Mouse (Mus musculus): Measurements from ENCODE around the gene Foxa3. TPM values are rescaled to one million over a fixed set of nuclear protein-coding genes. Genes with fewer than 3 reads are reported as not detected.

Foxa3 gene
- total and polyA plus RNA-seq, 3 experiments = not detected

DNA sequence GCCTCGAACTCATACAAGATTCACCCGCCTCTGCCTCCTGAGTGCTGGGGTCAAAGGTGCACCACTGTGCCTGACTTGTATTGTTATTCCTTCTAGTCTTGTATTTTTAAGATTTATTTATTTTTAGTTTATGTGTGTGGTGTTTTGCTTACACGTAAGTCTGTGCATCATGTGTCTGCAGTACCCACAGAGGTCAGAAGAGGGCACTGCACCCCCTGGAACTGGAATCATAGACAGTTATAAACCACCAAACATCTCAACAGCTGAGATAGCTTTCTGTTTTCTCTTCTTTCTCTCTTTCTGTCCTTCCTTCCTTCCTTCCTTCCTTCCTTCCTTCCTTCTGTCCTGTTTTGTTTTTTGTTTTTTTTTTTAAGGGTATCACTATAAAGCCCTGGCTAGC lies 52.4 kb downstream of the Foxa3 start:
- peaks cover 16% of the 10 kb centered on the region for H3K27me3 ChIP-seq (ENCODE audit: insufficient read depth, low read length)
- no peaks in the 10 kb centered on the region for H3K9me3 ChIP-seq (replicated peaks)
- no peak for ATAC-seq (ENCODE audit: extremely low read depth, insufficient number of reproducible peaks, low FRiP score, poor library complexity, severe bottlenecking)
- H3K36me3 ChIP-seq (replicated peaks) = no peaks in the 10 kb centered on the region
- no peak overlapping the region for H3K4me3 ChIP-seq (ENCODE audit: low read depth, low read length)
- TF ChIP-seq GATA2 (IDR thresholded peaks at IDR 0.05; ENCODE audit: borderline replicate concordance, low read depth, low read length) (no peak), POLR2AphosphoS5 (IDR thresholded peaks at IDR 0.05; ENCODE audit: insufficient replicate concordance, low read depth, low read length) (no peak), GATA1 (IDR thresholded peaks at IDR 0.05; ENCODE audit: borderline replicate concordance, low read length) (no peak), CTCF (IDR thresholded peaks at IDR 0.05; ENCODE audit: low read depth, low read length) (no peak), TAL1 (conservative IDR thresholded peaks at IDR 0.05; ENCODE audit: low read depth, low read length) (no peak)
- no peak for DNase-seq (ENCODE audit: low spot score)
- H3K4me1 ChIP-seq (ENCODE audit: insufficient read depth, low read depth, low read length) = no peaks in the 10 kb centered on the region

DNA sequence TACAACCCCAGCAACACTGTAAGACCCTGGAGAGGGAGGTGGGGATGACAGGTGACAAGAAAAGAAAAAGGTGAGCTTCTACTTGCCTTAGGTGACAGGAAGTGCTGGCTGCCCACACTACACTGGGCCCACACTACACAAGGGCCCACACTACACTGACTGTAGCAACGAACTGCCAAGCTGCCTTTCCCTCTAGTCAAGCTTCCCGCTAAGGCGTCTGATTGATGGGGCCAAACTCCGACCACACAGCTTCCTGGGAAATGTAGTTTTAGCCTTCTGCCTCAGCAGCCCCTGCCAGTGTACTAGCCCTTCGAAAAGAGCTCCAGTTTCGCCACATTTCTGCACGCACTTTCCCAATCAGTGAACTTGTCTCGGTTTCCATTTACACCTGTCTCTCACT lies 55.7 kb downstream of the Foxa3 start:
- no peak overlapping the region for H3K4me3 ChIP-seq (ENCODE audit: low read depth, low read length)
- no peak for ATAC-seq (ENCODE audit: extremely low read depth, insufficient number of reproducible peaks, low FRiP score, poor library complexity, severe bottlenecking)

DNA sequence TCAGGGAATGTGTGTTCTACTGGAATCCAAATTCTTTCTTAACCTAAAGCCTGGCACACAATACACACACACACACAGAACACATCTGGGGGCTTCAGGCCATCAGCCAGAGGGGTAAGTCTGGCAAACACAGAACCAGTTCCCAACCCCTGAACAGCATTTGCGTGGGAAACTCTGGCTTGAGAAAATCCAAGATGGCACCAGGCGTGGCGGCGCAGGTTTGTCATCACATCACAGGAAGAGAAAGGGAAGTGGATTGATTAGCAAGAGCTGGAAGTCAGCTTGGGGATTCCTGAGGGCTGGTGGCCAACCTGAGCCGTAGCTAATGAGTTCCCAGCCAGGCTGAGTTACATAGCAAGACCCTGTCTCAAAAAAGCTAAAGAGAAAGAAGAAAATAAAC lies 58.0 kb downstream of the Foxa3 start:
- no peaks in the 10 kb centered on the region for H3K4me1 ChIP-seq (ENCODE audit: insufficient read depth, low read depth, low read length)
- no peak for ATAC-seq (ENCODE audit: extremely low read depth, insufficient number of reproducible peaks, low FRiP score, poor library complexity, severe bottlenecking)
- TF ChIP-seq TAL1 (conservative IDR thresholded peaks at IDR 0.05; ENCODE audit: low read depth, low read length) (no peak), POLR2AphosphoS5 (IDR thresholded peaks at IDR 0.05; ENCODE audit: insufficient replicate concordance, low read depth, low read length) (no peak), CTCF (IDR thresholded peaks at IDR 0.05; ENCODE audit: low read depth, low read length) (no peak), GATA2 (IDR thresholded peaks at IDR 0.05; ENCODE audit: borderline replicate concordance, low read depth, low read length) (no peak), GATA1 (IDR thresholded peaks at IDR 0.05; ENCODE audit: borderline replicate concordance, low read length) (no peak)
- no peaks in the 10 kb centered on the region for H3K36me3 ChIP-seq (replicated peaks)
- no peaks in the 10 kb centered on the region for H3K9me3 ChIP-seq (replicated peaks)
- H3K4me3 ChIP-seq (ENCODE audit: low read depth, low read length) = no peak overlapping the region
- peaks cover 11% of the 10 kb centered on the region for H3K27me3 ChIP-seq (ENCODE audit: insufficient read depth, low read length)
- no peak for DNase-seq (ENCODE audit: low spot score)

More for the DNA sequence above, 55.7 kb downstream of the Foxa3 start:
- no peak for DNase-seq (ENCODE audit: low spot score)
- Histone ChIP-seq H3K9me3 (replicated peaks) (no peaks in the 10 kb centered on the region), H3K4me1 (ENCODE audit: insufficient read depth, low read depth, low read length) (no peaks in the 10 kb centered on the region), H3K27me3 (ENCODE audit: insufficient read depth, low read length) (peaks cover 8% of the 10 kb centered on the region), H3K36me3 (replicated peaks) (no peaks in the 10 kb centered on the region)
- TF ChIP-seq CTCF (IDR thresholded peaks at IDR 0.05; ENCODE audit: low read depth, low read length) = no peak
- no peak for TF ChIP-seq TAL1 (conservative IDR thresholded peaks at IDR 0.05; ENCODE audit: low read depth, low read length)
- TF ChIP-seq POLR2AphosphoS5 (IDR thresholded peaks at IDR 0.05; ENCODE audit: insufficient replicate concordance, low read depth, low read length) = no peak
- no peak for TF ChIP-seq GATA2 (IDR thresholded peaks at IDR 0.05; ENCODE audit: borderline replicate concordance, low read depth, low read length)
- TF ChIP-seq GATA1 (IDR thresholded peaks at IDR 0.05; ENCODE audit: borderline replicate concordance, low read length) = no peak

DNA sequence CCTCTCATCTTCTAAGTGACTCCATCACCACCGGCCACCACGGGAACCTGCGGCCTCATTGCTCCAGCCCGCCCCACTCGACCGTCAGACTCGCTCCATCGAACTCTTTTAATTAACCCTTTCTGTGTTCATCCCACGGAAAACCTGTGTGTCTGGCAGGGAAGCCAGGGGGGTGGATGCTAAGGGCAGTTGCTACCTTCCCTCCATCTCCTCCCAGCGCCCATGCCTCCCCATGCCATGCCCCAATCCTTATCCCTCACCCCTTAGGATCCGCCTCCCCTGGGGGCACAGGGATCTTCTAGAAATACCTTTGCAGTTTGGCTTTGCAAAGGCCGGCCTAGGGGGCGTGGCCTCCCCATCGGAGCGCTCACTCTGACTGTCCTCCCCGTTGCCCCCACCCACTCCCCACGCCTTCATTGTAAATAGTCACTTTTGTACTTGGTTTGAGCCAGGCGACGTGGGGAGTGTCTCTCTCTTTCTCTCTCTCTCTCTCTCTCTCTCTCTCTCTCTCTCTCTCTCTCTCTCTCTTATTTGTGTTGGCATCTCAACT lies 60.0 kb downstream of the Foxa3 start:
- TF ChIP-seq TAL1 (conservative IDR thresholded peaks at IDR 0.05; ENCODE audit: low read depth, low read length) (no peak), POLR2AphosphoS5 (IDR thresholded peaks at IDR 0.05; ENCODE audit: insufficient replicate concordance, low read depth, low read length) (no peak), GATA2 (IDR thresholded peaks at IDR 0.05; ENCODE audit: borderline replicate concordance, low read depth, low read length) (no peak), CTCF (IDR thresholded peaks at IDR 0.05; ENCODE audit: low read depth, low read length) (no peak)
- DNase-seq (ENCODE audit: low spot score) (no peak), ATAC-seq (ENCODE audit: extremely low read depth, insufficient number of reproducible peaks, low FRiP score, poor library complexity, severe bottlenecking) (no peak)
- H3K27me3 ChIP-seq (ENCODE audit: insufficient read depth, low read length) = peaks cover 11% of the 10 kb centered on the region
- peaks cover 2% of the 10 kb centered on the region for H3K9me3 ChIP-seq (replicated peaks)
- no peaks in the 10 kb centered on the region for H3K4me1 ChIP-seq (ENCODE audit: insufficient read depth, low read depth, low read length)
- no peaks in the 10 kb centered on the region for H3K36me3 ChIP-seq (replicated peaks)
- no peak overlapping the region for H3K4me3 ChIP-seq (ENCODE audit: low read depth, low read length)

Other genes with a start within 250 kb of the Foxa3 start
Only the 20 nearest of the 23 such genes appear.
- not detected in 2 replicates for gene Psg17, start 201.9 kb downstream of the Foxa3 start, total RNA-seq (2014; fragmentation: Nextera tagmentation)
- gene Psg17, start 201.9 kb downstream of the Foxa3 start, total RNA-seq (2017) = 0.11 TPM in 1 of 2 replicates, not detected in the other
- not detected in 2 replicates for gene Psg17, start 201.9 kb downstream of the Foxa3 start, polyA plus RNA-seq (2012)
- gene Mill2, start 183.6 kb downstream of the Foxa3 start, total RNA-seq (2014; fragmentation: Nextera tagmentation) = not detected in 2 replicates
- gene Mill2, start 183.6 kb downstream of the Foxa3 start, total RNA-seq (2017) = 0.06 and 0.11 TPM in 2 replicates
- gene Mill2, start 183.6 kb downstream of the Foxa3 start, polyA plus RNA-seq (2012) = not detected in 2 replicates
- gene Pglyrp1, start 152.2 kb downstream of the Foxa3 start, total RNA-seq (2014; fragmentation: Nextera tagmentation) = not detected in 2 replicates
- not detected in 2 replicates for gene Pglyrp1, start 152.2 kb downstream of the Foxa3 start, total RNA-seq (2017)
- not detected in 2 replicates for gene Pglyrp1, start 152.2 kb downstream of the Foxa3 start, polyA plus RNA-seq (2012)
- gene Ccdc61, start 113.1 kb downstream of the Foxa3 start, total RNA-seq (2014; fragmentation: Nextera tagmentation) = 2.1 and 9.6 TPM in 2 replicates
- 5.1 and 9.4 TPM in 2 replicates for gene Ccdc61, start 113.1 kb downstream of the Foxa3 start, total RNA-seq (2017)
- gene Ccdc61, start 113.1 kb downstream of the Foxa3 start, polyA plus RNA-seq (2012) = 47.9 and 61.1 TPM in 2 replicates
- gene Nova2, start 97.7 kb downstream of the Foxa3 start, total RNA-seq (2014; fragmentation: Nextera tagmentation) = not detected in 2 replicates
- gene Nova2, start 97.7 kb downstream of the Foxa3 start, total RNA-seq (2017) = under 0.01 and 0.05 TPM in 2 replicates
- gene Nova2, start 97.7 kb downstream of the Foxa3 start, polyA plus RNA-seq (2012) = not detected in 2 replicates
- not detected in 2 replicates for gene Nanos2, start 36.1 kb downstream of the Foxa3 start, total RNA-seq (2014; fragmentation: Nextera tagmentation)
- gene Nanos2, start 36.1 kb downstream of the Foxa3 start, total RNA-seq (2017) = 0.12 and 0.16 TPM in 2 replicates
- not detected in 2 replicates for gene Nanos2, start 36.1 kb downstream of the Foxa3 start, polyA plus RNA-seq (2012)
- 2.4 and 3.9 TPM in 2 replicates for gene Mypop, start 32.3 kb downstream of the Foxa3 start, total RNA-seq (2014; fragmentation: Nextera tagmentation)
- 2.0 and 4.1 TPM in 2 replicates for gene Mypop, start 32.3 kb downstream of the Foxa3 start, total RNA-seq (2017)
- 15.8 and 20.5 TPM in 2 replicates for gene Mypop, start 32.3 kb downstream of the Foxa3 start, polyA plus RNA-seq (2012)
- gene Irf2bp1, start 19.5 kb downstream of the Foxa3 start, total RNA-seq (2014; fragmentation: Nextera tagmentation) = 34.1 and 34.9 TPM in 2 replicates
- gene Irf2bp1, start 19.5 kb downstream of the Foxa3 start, total RNA-seq (2017) = 13.4 TPM in 2 replicates
- 105 and 139 TPM in 2 replicates for gene Irf2bp1, start 19.5 kb downstream of the Foxa3 start, polyA plus RNA-seq (2012)
- 119 and 149 TPM in 2 replicates for gene Sympk, start 839 bp upstream of the Foxa3 start, total RNA-seq (2014; fragmentation: Nextera tagmentation)
- gene Sympk, start 839 bp upstream of the Foxa3 start, total RNA-seq (2017) = 47.6 and 48.1 TPM in 2 replicates
- gene Sympk, start 839 bp upstream of the Foxa3 start, polyA plus RNA-seq (2012) = 257 and 260 TPM in 2 replicates
- gene Rsph6a, start 31.2 kb upstream of the Foxa3 start, total RNA-seq (2014; fragmentation: Nextera tagmentation) = not detected in 2 replicates
- 0.33 and 0.76 TPM in 2 replicates for gene Rsph6a, start 31.2 kb upstream of the Foxa3 start, total RNA-seq (2017)
- gene Rsph6a, start 31.2 kb upstream of the Foxa3 start, polyA plus RNA-seq (2012) = 0.16 and 0.23 TPM in 2 replicates
- 36.2 and 50.6 TPM in 2 replicates for gene Dmwd, start 52.7 kb upstream of the Foxa3 start, total RNA-seq (2014; fragmentation: Nextera tagmentation)
- 22.4 and 23.6 TPM in 2 replicates for gene Dmwd, start 52.7 kb upstream of the Foxa3 start, total RNA-seq (2017)
- gene Dmwd, start 52.7 kb upstream of the Foxa3 start, polyA plus RNA-seq (2012) = 141 and 150 TPM in 2 replicates
- gene Dmpk, start 60.3 kb upstream of the Foxa3 start, total RNA-seq (2014; fragmentation: Nextera tagmentation) = 17.1 and 27.5 TPM in 2 replicates
- 7.3 and 8.0 TPM in 2 replicates for gene Dmpk, start 60.3 kb upstream of the Foxa3 start, total RNA-seq (2017)
- 78.7 and 82.1 TPM in 2 replicates for gene Dmpk, start 60.3 kb upstream of the Foxa3 start, polyA plus RNA-seq (2012)
- gene Six5, start 71.1 kb upstream of the Foxa3 start, total RNA-seq (2014; fragmentation: Nextera tagmentation) = 1.8 and 3.8 TPM in 2 replicates
- 2.6 and 3.6 TPM in 2 replicates for gene Six5, start 71.1 kb upstream of the Foxa3 start, total RNA-seq (2017)
- 9.2 and 9.9 TPM in 2 replicates for gene Six5, start 71.1 kb upstream of the Foxa3 start, polyA plus RNA-seq (2012)
- 0.39 TPM in 1 of 2 replicates, not detected in the other for gene Gm4969, start 94.8 kb upstream of the Foxa3 start, total RNA-seq (2014; fragmentation: Nextera tagmentation)
- 0.05 TPM in 1 of 2 replicates, not detected in the other for gene Gm4969, start 94.8 kb upstream of the Foxa3 start, total RNA-seq (2017)
- 0.01 TPM in 1 of 2 replicates, not detected in the other for gene Gm4969, start 94.8 kb upstream of the Foxa3 start, polyA plus RNA-seq (2012)
- 3.3 and 6.7 TPM in 2 replicates for gene Fbxo46, start 96.3 kb upstream of the Foxa3 start, total RNA-seq (2014; fragmentation: Nextera tagmentation)
- gene Fbxo46, start 96.3 kb upstream of the Foxa3 start, total RNA-seq (2017) = 6.2 and 7.2 TPM in 2 replicates
- gene Fbxo46, start 96.3 kb upstream of the Foxa3 start, polyA plus RNA-seq (2012) = 27.3 and 27.8 TPM in 2 replicates
- 5.1 and 5.9 TPM in 2 replicates for gene Qpctl, start 125.8 kb upstream of the Foxa3 start, total RNA-seq (2014; fragmentation: Nextera tagmentation)
- gene Qpctl, start 125.8 kb upstream of the Foxa3 start, total RNA-seq (2017) = 2.6 and 3.0 TPM in 2 replicates
- 6.2 and 6.7 TPM in 2 replicates for gene Qpctl, start 125.8 kb upstream of the Foxa3 start, polyA plus RNA-seq (2012)
- 19.5 and 25.5 TPM in 2 replicates for gene Snrpd2, start 126.2 kb upstream of the Foxa3 start, total RNA-seq (2014; fragmentation: Nextera tagmentation)
- gene Snrpd2, start 126.2 kb upstream of the Foxa3 start, total RNA-seq (2017) = 75.1 and 92.3 TPM in 2 replicates
- gene Snrpd2, start 126.2 kb upstream of the Foxa3 start, polyA plus RNA-seq (2012) = 73.1 and 75.0 TPM in 2 replicates
- 7.0 and 10.7 TPM in 2 replicates for gene Gipr, start 142.6 kb upstream of the Foxa3 start, total RNA-seq (2014; fragmentation: Nextera tagmentation)
- gene Gipr, start 142.6 kb upstream of the Foxa3 start, total RNA-seq (2017) = 6.5 and 6.8 TPM in 2 replicates
- 7.1 and 7.7 TPM in 2 replicates for gene Gipr, start 142.6 kb upstream of the Foxa3 start, polyA plus RNA-seq (2012)
- 13.6 and 19.0 TPM in 2 replicates for gene Eml2, start 152.9 kb upstream of the Foxa3 start, total RNA-seq (2014; fragmentation: Nextera tagmentation)
- 14.3 and 15.1 TPM in 2 replicates for gene Eml2, start 152.9 kb upstream of the Foxa3 start, total RNA-seq (2017)
- 25.4 and 27.2 TPM in 2 replicates for gene Eml2, start 152.9 kb upstream of the Foxa3 start, polyA plus RNA-seq (2012)
- gene Gpr4, start 189.0 kb upstream of the Foxa3 start, total RNA-seq (2014; fragmentation: Nextera tagmentation) = 0.30 TPM in 1 of 2 replicates, not detected in the other
- gene Gpr4, start 189.0 kb upstream of the Foxa3 start, total RNA-seq (2017) = 0.11 and 0.12 TPM in 2 replicates
- gene Gpr4, start 189.0 kb upstream of the Foxa3 start, polyA plus RNA-seq (2012) = 0.06 and 0.16 TPM in 2 replicates